Mouse (Mus musculus) left cerebral cortex, adult 2 months (tissue): ENCODE data around the gene Dhps. TPM values are rescaled to one million over a fixed set of nuclear protein-coding genes. Genes with fewer than 3 reads are reported as not detected.

Experiments
- DNase-seq, 2 experiments: peaks; one replicate each; pipeline ENCODE4 v3.0.0; 2021 to 2022; ENCODE audit warnings: low spot score in 2 of 2, mixed read lengths in 1 of 2; ENCODE audit errors: extremely low spot score in 1 of 2
- H3K27ac ChIP-seq: fragments of 200-600 bp; 2 replicates; pipeline ENCODE4 v1.8.1; 2022
- H3K4me3 ChIP-seq: fragments of 200-600 bp; 2 replicates; pipeline ENCODE4 v1.8.1; 2022
- CTCF ChIP-seq: fragments of 200-600 bp; IDR thresholded peaks from 2 replicates; pipeline ENCODE4 v1.8.1; 2022; ENCODE audit warnings: antibody characterized with exemption, mild to moderate bottlenecking, moderate library complexity
- intact Hi-C: fragments of 180-260 bp; cut with DNase I; formaldehyde crosslinking; loops from one replicate; pipeline ENCODE4 v1.15.1; 2025
- total RNA-seq, 2 experiments: library from RNA; stranded (reverse); gene quantifications; 2 replicates each; pipeline ENCODE4 v1.2.3; 2021

Dhps gene
- total RNA-seq, 2 experiments from 2014 or later: 66.1 to 68.7 TPM

- Histone ChIP-seq H3K4me3 (no peak overlapping the region), H3K27ac (no peak overlapping the region)
- intact Hi-C loops: no loop called here
- no peak for DNase-seq
- TF ChIP-seq CTCF: no peak
Measured at GRCm38 (mm10) chr8:85067155-85067554, 4.4 kb upstream of the Dhps start.

DNA sequence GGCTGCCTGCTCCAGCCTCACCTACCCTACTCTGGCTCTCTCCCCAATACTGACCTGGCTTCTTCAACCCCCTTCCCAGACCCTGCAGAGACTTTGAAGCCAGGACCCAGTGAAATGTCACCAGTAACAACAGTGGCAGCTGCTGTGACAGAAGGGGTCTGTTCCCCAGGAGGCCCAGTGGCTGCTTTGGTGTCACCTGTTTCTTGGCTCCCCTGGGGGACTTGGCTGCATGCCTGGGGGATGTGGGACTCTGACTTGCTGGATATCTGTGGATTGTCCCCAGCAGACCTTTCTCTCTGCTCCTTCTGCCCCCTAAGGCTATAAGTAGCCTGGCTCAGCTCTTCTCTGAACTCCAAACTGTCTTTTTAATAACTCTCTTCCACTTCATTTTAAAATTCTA is 3.6 kb upstream of the Dhps start, which contains the start of gene Gm5741:
Gene Gm5741 (minus strand): TSS at position 1 of the 400 bp plus-strand sequence.
- no peak within 1 kb of the TSS for H3K27ac ChIP-seq
- DNase-seq: no peak
- TF ChIP-seq CTCF: no peak
- intact Hi-C loops: no loop called here
- H3K4me3 ChIP-seq: no peak within 1 kb of the TSS

DNA sequence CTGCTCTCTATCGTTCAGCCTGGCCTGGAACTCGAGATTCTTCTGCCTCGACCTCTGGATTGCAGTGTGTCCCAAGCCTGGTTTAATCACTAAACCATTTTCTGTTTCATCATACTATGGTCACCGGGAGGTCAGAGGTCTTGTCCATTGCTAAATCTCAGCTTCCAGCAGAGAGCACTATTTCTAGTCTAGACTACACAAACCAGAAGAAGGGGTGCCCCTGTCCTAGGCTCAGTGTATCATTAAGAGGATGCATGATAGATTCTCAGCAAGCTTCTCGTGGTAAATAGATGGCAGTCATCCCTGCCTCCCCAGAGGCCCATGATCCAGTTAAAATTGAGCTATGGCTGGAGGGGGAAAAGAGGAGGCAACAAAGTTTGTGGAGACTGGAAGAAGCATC is 516 bp upstream of the Dhps start:
- no peak for TF ChIP-seq CTCF
- peak overlapping the region; percentile 70 for H3K4me3 ChIP-seq
- peak overlapping the region; percentile 93; the same call in 1 of the 2 replicates for H3K27ac ChIP-seq
- DNase-seq: no peak
- intact Hi-C loops: loop anchor here (5.0 kb wide), 2 partner anchors 44 to 94 kb away; partner anchors contain the start of genes Asna1, Junb and Trir

DNA sequence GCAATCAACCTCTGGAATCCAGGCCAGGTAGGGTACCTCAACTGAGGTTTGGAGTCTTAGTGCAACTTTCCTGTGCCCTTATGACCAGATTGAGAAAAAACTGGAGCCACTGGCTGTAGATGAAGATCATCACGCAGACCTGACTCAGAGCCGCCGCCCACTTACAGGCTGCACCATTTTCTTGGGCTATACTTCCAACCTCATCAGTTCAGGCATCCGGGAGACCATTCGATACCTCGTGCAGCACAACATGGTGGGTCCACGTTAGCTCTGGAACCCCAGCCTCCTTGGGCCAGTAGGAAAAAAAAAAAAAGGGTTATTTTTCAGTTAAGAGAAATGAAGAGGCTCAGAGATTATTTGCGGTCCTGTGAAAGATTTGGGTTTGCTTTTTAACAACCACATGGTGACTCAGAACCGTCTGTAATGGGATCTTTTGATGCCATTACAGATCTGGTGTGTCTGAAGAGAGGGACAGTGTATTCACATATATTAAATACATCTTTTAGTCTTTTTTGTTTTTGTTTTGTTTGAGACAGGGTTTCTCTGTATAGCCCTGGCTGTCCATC is 890 bp downstream of the Dhps start:
- H3K27ac ChIP-seq: peak overlapping the region; percentile 93
- peak overlapping the region; percentile 70 for H3K4me3 ChIP-seq
- intact Hi-C loops: loop anchor here (5.0 kb wide), 2 partner anchors 45 to 95 kb away; partner anchors contain the start of genes Asna1, Junb and Trir
- TF ChIP-seq CTCF: no peak
- DNase-seq: no peak

GRCm38 (mm10) chr8:85073041-85073612 is 1.6 kb downstream of the Dhps start:
- H3K4me3 ChIP-seq: no peak overlapping the region; the same call in 1 of the 2 replicates
- no peak for TF ChIP-seq CTCF
- no peak for DNase-seq
- no peak overlapping the region; the same call in 1 of the 2 replicates for H3K27ac ChIP-seq
- intact Hi-C loops: loop anchor here (5.0 kb wide), 2 partner anchors 46 to 96 kb away; partner anchors contain the start of genes Asna1, Junb and Trir

DNA sequence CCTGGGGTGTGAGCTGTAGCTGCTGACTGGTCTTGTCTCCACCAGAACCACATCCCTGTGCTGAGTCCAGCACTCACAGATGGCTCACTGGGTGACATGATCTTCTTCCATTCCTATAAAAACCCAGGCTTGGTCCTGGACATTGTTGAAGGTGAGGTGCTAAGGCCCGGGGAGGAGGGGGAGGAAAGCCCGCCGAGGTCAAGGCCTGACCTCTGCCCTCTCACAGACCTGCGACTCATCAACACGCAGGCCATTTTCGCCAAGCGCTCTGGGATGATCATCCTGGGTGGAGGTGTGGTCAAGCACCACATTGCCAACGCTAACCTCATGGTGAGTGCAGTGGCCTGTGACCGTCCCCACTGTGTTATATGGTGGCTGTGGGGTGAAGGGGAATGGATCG is 2.6 kb downstream of the Dhps start:
- H3K27ac ChIP-seq: no peak overlapping the region
- intact Hi-C loops: loop anchor here (5.0 kb wide), 2 partner anchors 47 to 97 kb away; partner anchors contain the start of genes Asna1, Junb and Trir
- no peak overlapping the region for H3K4me3 ChIP-seq
- TF ChIP-seq CTCF: no peak
- no peak for DNase-seq

GRCm38 (mm10) chr8:85074617-85075016 is 3.1 kb downstream of the Dhps start:
- Histone ChIP-seq H3K4me3 (no peak overlapping the region), H3K27ac (no peak overlapping the region)
- TF ChIP-seq CTCF: no peak
- intact Hi-C loops: loop anchor here (5.0 kb wide), 2 partner anchors 47 to 97 kb away; partner anchors contain the start of genes Asna1, Junb and Trir
- DNase-seq: no peak

DNA sequence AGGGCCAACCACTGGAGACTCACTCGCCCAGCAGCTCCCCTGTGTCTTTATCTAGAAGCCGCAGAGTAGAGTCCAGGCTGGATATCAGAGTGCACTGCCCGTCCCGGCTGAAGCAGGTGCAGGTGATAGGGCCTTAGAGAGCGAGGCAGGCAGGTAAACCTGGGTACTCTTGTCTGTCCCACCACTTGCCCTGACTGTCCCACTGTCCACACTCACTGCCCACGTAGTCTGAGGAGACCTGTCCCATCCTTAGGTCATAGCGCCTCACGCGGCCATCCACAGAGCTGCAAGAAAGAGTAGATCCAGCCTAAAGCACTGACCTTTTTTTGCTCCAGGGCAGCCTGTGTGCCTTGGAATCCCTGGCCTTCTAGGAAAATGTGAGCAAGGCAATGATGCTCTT is 4.4 kb downstream of the Dhps start:
- Histone ChIP-seq H3K27ac (no peak overlapping the region), H3K4me3 (no peak overlapping the region)
- TF ChIP-seq CTCF: peak; percentile 44
- peak in 1 of 2 experiments; percentile 33 for DNase-seq
- intact Hi-C loops: loop anchor here (2.0 kb wide), 1 partner anchor 95 kb away; no protein-coding TSS in a partner anchor

GRCm38 (mm10) chr8:85076993-85077392 is 5.4 kb downstream of the Dhps start:
- peak; percentile 75 to 81 for DNase-seq
- H3K27ac ChIP-seq: no peak overlapping the region
- intact Hi-C loops: loop anchor here (2.0 kb wide), 1 partner anchor 94 kb away; no protein-coding TSS in a partner anchor
- no peak overlapping the region for H3K4me3 ChIP-seq
- peak; percentile 99 for TF ChIP-seq CTCF

GRCm38 (mm10) chr8:85080214-85080531 is 8.6 kb downstream of the Dhps start:
- no peak for TF ChIP-seq CTCF
- peak overlapping the region; percentile 92 for H3K27ac ChIP-seq

DNA sequence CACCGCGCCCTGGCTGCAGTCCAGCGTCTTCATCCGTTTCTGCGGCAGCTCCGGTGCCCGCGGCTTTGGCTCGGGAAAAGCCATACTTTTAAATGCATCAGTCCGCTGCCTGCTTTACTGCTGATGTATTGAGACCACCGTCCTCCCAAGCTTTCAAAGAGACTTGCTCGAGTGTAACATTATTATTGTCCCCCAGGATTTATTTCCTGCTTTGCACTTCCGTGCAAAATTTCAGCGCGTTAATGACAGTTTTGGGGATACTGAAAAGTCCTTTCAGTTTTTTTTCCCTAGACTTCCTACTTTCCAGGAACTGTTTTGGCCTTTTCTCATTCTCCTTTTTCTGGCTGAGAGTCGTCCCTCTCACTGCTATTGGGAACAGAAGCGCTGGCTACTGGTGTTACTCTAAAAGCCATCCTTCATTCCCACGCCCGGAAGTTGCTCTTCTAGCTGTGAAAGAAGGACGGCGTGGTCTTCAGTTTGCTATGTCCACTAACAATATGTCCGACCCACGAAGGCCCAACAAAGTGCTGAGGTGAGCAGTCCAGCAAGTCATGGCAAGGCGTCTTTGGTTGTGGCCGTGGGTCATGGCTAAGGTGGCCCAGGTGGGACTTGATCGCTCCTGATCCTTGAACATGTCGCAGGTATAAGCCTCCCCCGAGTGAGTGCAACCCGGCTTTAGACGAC is 9.1 kb downstream of the Dhps start, which contains the start of gene Wdr83os:
Gene Wdr83os (plus strand): TSS at position 209 of the 684 bp plus-strand sequence.
- no peak; the same call in 1 of the 2 replicates for TF ChIP-seq CTCF
- intact Hi-C loops: loop anchor here (5.0 kb wide), 1 partner anchor 217 kb away; the partner anchor contains the start of genes Orc6 and Vps35
- Histone ChIP-seq H3K27ac (peak within 1 kb of the TSS; percentile 92), H3K4me3 (peak within 1 kb of the TSS; percentile 87)
- DNase-seq: peak; percentile 44 to 55

More at GRCm38 (mm10) chr8:85080214-85080531, 8.6 kb downstream of the Dhps start:
- intact Hi-C loops: loop anchor here (5.0 kb wide), 1 partner anchor 217 kb away; the partner anchor contains the start of genes Orc6 and Vps35
- no peak for DNase-seq
- peak overlapping the region; percentile 87 for H3K4me3 ChIP-seq
